Mouse (Mus musculus): ENCODE results near the gene Chst11. TPM values are rescaled to one million over a fixed set of nuclear protein-coding genes. Genes with fewer than 3 reads are reported as not detected.

The Chst11 gene
- polyA plus RNA-seq, 1 experiment, result 12.1 TPM

DNA sequence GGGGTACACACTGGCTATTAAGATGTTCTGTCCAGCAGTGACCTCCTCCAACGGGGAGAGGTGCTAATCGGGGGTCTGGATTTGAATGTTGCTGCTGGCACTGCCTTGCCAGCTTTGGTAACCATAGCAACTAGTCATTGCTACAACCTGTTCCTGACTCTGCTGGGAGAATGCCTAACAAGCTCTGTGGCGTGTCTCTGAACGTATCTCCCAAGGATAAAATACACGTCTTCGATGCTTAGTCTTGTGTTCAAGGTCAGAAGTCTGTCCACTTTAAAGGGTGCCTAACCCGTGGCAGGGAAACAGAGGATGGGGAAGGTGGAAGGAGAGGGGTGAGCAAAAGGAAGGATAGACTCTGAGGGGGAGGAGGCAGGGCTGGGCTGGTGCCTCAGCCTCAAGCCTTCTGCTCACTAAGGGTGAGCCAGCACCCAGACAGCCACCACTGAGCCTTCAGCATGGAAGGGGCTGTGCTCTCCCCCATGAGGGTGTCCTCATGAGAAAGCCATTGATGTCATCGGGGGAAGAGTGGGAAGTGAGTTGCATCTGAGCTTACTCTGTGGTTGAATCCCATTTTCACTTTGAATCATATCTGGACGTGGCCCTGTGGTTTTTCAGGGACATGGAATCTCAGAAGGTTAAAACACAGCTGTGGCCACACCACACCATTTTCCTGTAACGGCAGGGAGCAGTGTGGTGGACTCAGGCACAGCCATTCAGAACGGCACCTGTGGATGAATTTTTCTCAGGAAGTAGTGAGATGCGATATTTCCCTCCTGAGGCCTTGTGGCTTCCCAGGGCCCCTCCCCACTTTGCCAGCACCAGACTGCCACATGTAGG is 164.3 kb downstream of the Chst11 start:
- no peak overlapping the region for H3ac ChIP-seq (ENCODE audit: control insufficient read depth, insufficient read length)
- no peak overlapping the region for H3K4me3 ChIP-seq
- no peaks in the 10 kb centered on the region for H3K79me2 ChIP-seq (ENCODE audit: control insufficient read depth, insufficient read depth)
- 0 out of 2 replicates have a peak, but pooled peaks have one; percentile 34 for TF ChIP-seq CEBPB (IDR thresholded peaks at IDR 0.05; ENCODE audit: insufficient read depth, poor library complexity, severe bottlenecking)
- TF ChIP-seq TCF3 (IDR thresholded peaks at IDR 0.05; ENCODE audit: insufficient read length, low read depth), result peak; percentile 56
- no peak for TF ChIP-seq POLR2A (IDR thresholded peaks at IDR 0.05; ENCODE audit: insufficient read length, low read depth)
- no peak for TF ChIP-seq E2F4 (IDR thresholded peaks at IDR 0.05; ENCODE audit: insufficient read depth)
- peak; percentile 39 to 87 (median 59) for TF ChIP-seq MYOG (IDR thresholded peaks at IDR 0.05; ENCODE audit: control insufficient read depth in 1 of 3, insufficient read depth in 1 of 3, insufficient read length in 2 of 3, low read depth in 2 of 3)
- TF ChIP-seq TCF12 (IDR thresholded peaks at IDR 0.05; ENCODE audit: insufficient read depth, poor library complexity, severe bottlenecking), result peak; percentile 67
- TF ChIP-seq POLR2AphosphoS2 (IDR thresholded peaks at IDR 0.05; ENCODE audit: insufficient read length, low read depth), result no peak
- TF ChIP-seq MYOD1 (IDR thresholded peaks at IDR 0.05; ENCODE audit: control insufficient read depth in 1 of 3, insufficient read length in 2 of 3, low read depth in 2 of 3), result peak in 2 of 3 experiments; percentile 80 to 90
- no peaks in the 10 kb centered on the region for H3K36me3 ChIP-seq (ENCODE audit: control insufficient read depth, insufficient read depth)
- peak overlapping the region; percentile 79 for H3K4me2 ChIP-seq (ENCODE audit: low read depth)
- no peaks in the 10 kb centered on the region for H3K27me3 ChIP-seq (ENCODE audit: control insufficient read depth, insufficient read depth, insufficient read length)

DNA sequence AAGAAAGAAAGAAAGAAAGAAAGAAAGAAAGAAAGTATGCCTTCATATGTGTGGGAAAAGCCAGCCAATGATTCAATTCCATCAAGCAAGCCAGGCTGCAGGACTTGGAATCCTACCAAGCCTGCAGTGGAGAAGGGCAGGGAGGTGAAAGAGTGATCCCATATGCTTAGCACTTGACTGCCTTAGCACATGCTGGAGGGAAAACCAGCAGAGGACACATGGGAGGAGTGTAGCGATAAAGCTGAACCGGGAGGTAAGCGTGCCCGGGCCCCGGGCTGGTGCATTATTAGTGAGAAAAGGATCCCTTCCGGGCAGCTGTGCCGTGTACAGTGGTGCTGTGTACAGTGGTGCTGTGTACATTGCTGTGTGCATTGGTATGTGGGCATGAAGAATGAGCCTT is 165.3 kb downstream of the Chst11 start:
- H3K36me3 ChIP-seq (ENCODE audit: control insufficient read depth, insufficient read depth), result no peaks in the 10 kb centered on the region
- no peak overlapping the region for H3K4me3 ChIP-seq
- H3K4me2 ChIP-seq (ENCODE audit: low read depth), result peak overlapping the region; percentile 79
- no peak overlapping the region for H3ac ChIP-seq (ENCODE audit: control insufficient read depth, insufficient read length)
- no peaks in the 10 kb centered on the region for H3K79me2 ChIP-seq (ENCODE audit: control insufficient read depth, insufficient read depth)
- no peaks in the 10 kb centered on the region for H3K27me3 ChIP-seq (ENCODE audit: control insufficient read depth, insufficient read depth, insufficient read length)
- no peak for TF ChIP-seq CEBPB (IDR thresholded peaks at IDR 0.05; ENCODE audit: insufficient read depth, poor library complexity, severe bottlenecking)
- TF ChIP-seq MYOG (IDR thresholded peaks at IDR 0.05; ENCODE audit: control insufficient read depth in 1 of 3, insufficient read depth in 1 of 3, insufficient read length in 2 of 3, low read depth in 2 of 3), result no peak
- TF ChIP-seq MAX (IDR thresholded peaks at IDR 0.05; ENCODE audit: low read depth), result no peak
- no peak for TF ChIP-seq POLR2AphosphoS2 (IDR thresholded peaks at IDR 0.05; ENCODE audit: insufficient read length, low read depth)
- no peak for TF ChIP-seq E2F4 (IDR thresholded peaks at IDR 0.05; ENCODE audit: insufficient read depth)
- TF ChIP-seq TCF12 (IDR thresholded peaks at IDR 0.05; ENCODE audit: insufficient read depth, poor library complexity, severe bottlenecking), result no peak
- TF ChIP-seq REST (IDR thresholded peaks at IDR 0.05; ENCODE audit: insufficient read depth, insufficient read length), result no peak
- TF ChIP-seq SRF (IDR thresholded peaks at IDR 0.05; ENCODE audit: control insufficient read depth, insufficient read length, low read depth), result no peak
- no peak for TF ChIP-seq POLR2A (IDR thresholded peaks at IDR 0.05; ENCODE audit: insufficient read length, low read depth)
- TF ChIP-seq USF1 (IDR thresholded peaks at IDR 0.05; ENCODE audit: low read depth), result no peak
- TF ChIP-seq MYOD1 (IDR thresholded peaks at IDR 0.05; ENCODE audit: control insufficient read depth in 1 of 3, insufficient read length in 2 of 3, low read depth in 2 of 3), result no peak

DNA sequence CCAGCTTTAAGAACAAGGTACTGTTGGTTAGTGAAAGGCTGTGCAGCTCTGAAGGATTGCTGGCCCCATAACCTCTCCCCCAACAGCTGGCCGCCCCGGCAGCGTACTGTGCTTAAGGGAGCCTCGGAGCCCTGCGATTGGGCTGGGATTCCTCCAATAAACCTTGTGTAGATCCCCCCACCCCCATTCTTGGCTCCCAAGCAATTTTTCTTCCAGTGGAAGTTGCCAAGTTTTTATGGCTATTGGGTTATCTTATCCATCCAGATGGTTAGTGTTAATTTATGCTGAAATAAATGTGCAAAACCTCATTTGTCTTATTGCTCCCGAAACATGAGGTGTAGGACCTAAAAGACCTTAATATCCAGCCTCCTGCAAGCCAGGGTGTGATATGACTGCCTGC is 166.1 kb downstream of the Chst11 start:
- no peaks in the 10 kb centered on the region for H3K27me3 ChIP-seq (ENCODE audit: control insufficient read depth, insufficient read depth, insufficient read length)
- TF ChIP-seq TCF3 (IDR thresholded peaks at IDR 0.05; ENCODE audit: insufficient read length, low read depth), result no peak
- peak in 1 of 3 experiments; percentile 28 for TF ChIP-seq MYOG (IDR thresholded peaks at IDR 0.05; ENCODE audit: control insufficient read depth in 1 of 3, insufficient read depth in 1 of 3, insufficient read length in 2 of 3, low read depth in 2 of 3)
- no peak for TF ChIP-seq SRF (IDR thresholded peaks at IDR 0.05; ENCODE audit: control insufficient read depth, insufficient read length, low read depth)
- no peak for TF ChIP-seq POLR2A (IDR thresholded peaks at IDR 0.05; ENCODE audit: insufficient read length, low read depth)
- TF ChIP-seq USF1 (IDR thresholded peaks at IDR 0.05; ENCODE audit: low read depth), result no peak
- peak in 2 of 3 experiments; percentile 5 to 49 for TF ChIP-seq MYOD1 (IDR thresholded peaks at IDR 0.05; ENCODE audit: control insufficient read depth in 1 of 3, insufficient read length in 2 of 3, low read depth in 2 of 3)
- no peak for TF ChIP-seq E2F4 (IDR thresholded peaks at IDR 0.05; ENCODE audit: insufficient read depth)
- no peak for TF ChIP-seq POLR2AphosphoS2 (IDR thresholded peaks at IDR 0.05; ENCODE audit: insufficient read length, low read depth)
- TF ChIP-seq MAX (IDR thresholded peaks at IDR 0.05; ENCODE audit: low read depth), result no peak
- TF ChIP-seq CEBPB (IDR thresholded peaks at IDR 0.05; ENCODE audit: insufficient read depth, poor library complexity, severe bottlenecking), result no peak
- no peak for TF ChIP-seq TCF12 (IDR thresholded peaks at IDR 0.05; ENCODE audit: insufficient read depth, poor library complexity, severe bottlenecking)
- no peak for TF ChIP-seq REST (IDR thresholded peaks at IDR 0.05; ENCODE audit: insufficient read depth, insufficient read length)
- no peaks in the 10 kb centered on the region for H3K79me2 ChIP-seq (ENCODE audit: control insufficient read depth, insufficient read depth)
- no peak overlapping the region for H3ac ChIP-seq (ENCODE audit: control insufficient read depth, insufficient read length)
- peak overlapping the region; percentile 79 for H3K4me2 ChIP-seq (ENCODE audit: low read depth)
- H3K36me3 ChIP-seq (ENCODE audit: control insufficient read depth, insufficient read depth), result no peaks in the 10 kb centered on the region
- no peak overlapping the region for H3K4me3 ChIP-seq

DNA sequence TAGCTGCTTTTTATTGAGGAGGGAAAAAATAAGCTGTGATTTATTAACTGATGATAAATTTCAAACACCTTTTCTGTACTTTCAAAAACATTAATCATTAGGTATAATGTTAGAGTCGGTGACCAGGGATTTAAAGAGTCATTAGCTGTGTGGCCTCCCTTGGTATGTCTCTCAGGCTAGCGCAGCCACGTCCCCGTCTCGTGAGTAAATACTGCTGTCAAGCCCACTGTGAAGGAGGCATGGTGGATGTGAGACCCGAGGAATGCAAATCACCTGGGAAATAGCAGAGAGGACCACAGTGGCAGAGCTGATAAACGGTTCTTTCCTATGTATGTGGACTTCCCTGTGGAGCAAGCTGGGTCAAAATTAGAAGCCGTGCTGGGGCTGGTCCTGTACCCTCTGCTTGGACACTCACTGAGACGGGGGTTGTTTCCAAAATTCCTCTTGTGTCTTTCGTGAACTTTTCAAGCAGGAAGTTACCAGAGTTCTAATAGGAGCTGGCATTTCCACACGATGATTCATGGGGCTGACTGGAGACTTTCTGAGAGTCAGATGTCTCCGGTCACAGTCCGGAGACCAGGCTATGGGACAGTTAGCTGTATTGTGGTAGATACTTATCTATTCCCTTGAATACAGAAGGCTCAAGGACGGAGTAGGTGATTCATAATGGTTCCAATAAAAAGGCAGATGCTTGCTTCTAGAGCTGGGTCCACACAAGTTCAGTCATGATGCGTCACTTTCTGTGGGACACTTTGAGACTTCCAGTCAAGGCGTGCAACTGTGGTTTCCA is 166.8 kb downstream of the Chst11 start:
- Histone ChIP-seq H3K4me2 (ENCODE audit: low read depth) (peak overlapping the region; percentile 79), H3K4me3 (no peak overlapping the region), H3K36me3 (ENCODE audit: control insufficient read depth, insufficient read depth) (no peaks in the 10 kb centered on the region), H3K79me2 (ENCODE audit: control insufficient read depth, insufficient read depth) (no peaks in the 10 kb centered on the region), H3K27me3 (ENCODE audit: control insufficient read depth, insufficient read depth, insufficient read length) (no peaks in the 10 kb centered on the region), H3ac (ENCODE audit: control insufficient read depth, insufficient read length) (no peak overlapping the region)
- peak in 1 of 3 experiments; percentile 4 for TF ChIP-seq MYOD1 (IDR thresholded peaks at IDR 0.05; ENCODE audit: control insufficient read depth in 1 of 3, insufficient read length in 2 of 3, low read depth in 2 of 3)
- TF ChIP-seq TCF3 (IDR thresholded peaks at IDR 0.05; ENCODE audit: insufficient read length, low read depth), result no peak

All from myocyte (in vitro differentiated cells).